Mouse (Mus musculus): Measurements from ENCODE around the gene Col4a6.

- TF ChIP-seq CTCF (IDR thresholded peaks at IDR 0.05; ENCODE audit: extremely low read depth, insufficient read length, insufficient replicate concordance, low read depth, low read length) (no peak), POLR2A (IDR thresholded peaks at IDR 0.05; ENCODE audit: low read depth, low read length) (no peak)
Measured at GRCm38 (mm10) chrX:141473470-141474302, at the start of gene Col4a6.
